Mouse (Mus musculus) limb, embryonic 13.5 days (tissue): ENCODE measurements around the gene Cntd1. TPM values are rescaled to one million over a fixed set of nuclear protein-coding genes. Genes with fewer than 3 reads are reported as not detected.

Experiments
- ATAC-seq: fragments of 200-750 bp; cut with Nextera tagmentation; 2 replicates; pipeline ENCODE4 v1.8.0; 2017; ENCODE audit warnings: low read depth, moderate number of reproducible peaks, moderate TSS enrichment; ENCODE audit not compliant: low FRiP score
- H3K27ac ChIP-seq: fragments of 300-500 bp; sonication (generic); 2 replicates; pipeline ENCODE4 v1.5.1; 2015; ENCODE audit warnings: inconsistent platforms, mild to moderate bottlenecking, moderate library complexity
- H3K27me3 ChIP-seq: fragments of 300-500 bp; sonication (generic); 2 replicates; pipeline ENCODE4 v1.6.1; 2015; ENCODE audit warnings: mild to moderate bottlenecking, inconsistent platforms
- H3K36me3 ChIP-seq: fragments of 300-500 bp; sonication (generic); 2 replicates; pipeline ENCODE4 v1.6.1; 2015; ENCODE audit warnings: inconsistent platforms, mild to moderate bottlenecking, moderate library complexity
- H3K4me1 ChIP-seq: fragments of 300-500 bp; sonication (generic); 2 replicates; pipeline ENCODE4 v1.6.1; 2015; ENCODE audit warnings: inconsistent platforms
- H3K4me2 ChIP-seq: fragments of 300-500 bp; sonication (generic); replicated peaks from 2 replicates; pipeline ENCODE4 v1.6.1; 2015; ENCODE audit warnings: inconsistent platforms, mild to moderate bottlenecking, moderate library complexity
- H3K4me3 ChIP-seq: fragments of 300-500 bp; sonication (generic); 2 replicates; pipeline ENCODE4 v1.5.1; 2015; ENCODE audit warnings: moderate library complexity, mild to moderate bottlenecking, inconsistent platforms
- H3K9ac ChIP-seq: fragments of 300-500 bp; sonication (generic); 2 replicates; pipeline ENCODE4 v1.6.1; 2015; ENCODE audit warnings: mild to moderate bottlenecking, inconsistent platforms
- H3K9me3 ChIP-seq: fragments of 300-500 bp; sonication (generic); 2 replicates; pipeline ENCODE4 v1.6.1; 2016; ENCODE audit warnings: inconsistent platforms
- WGBS: fragments of 180-500 bp; shearing (Covaris S2); methylation state at CpG from one replicate; pipeline ENCODE4 v1.1.7; 2015; 5-methylcytosine and 5-hydroxymethylcytosine counted together
- polyA plus RNA-seq: library from polyadenylated mRNA; unstranded; fragments of >200 nt; fragmentation: Nextera tagmentation; extraction: Ambion mirVana; gene quantifications from 2 replicates; pipeline ENCODE4 v1.2.1, GENCODE M21; 2015

The Cntd1 gene
- polyA plus RNA-seq, 1 experiment from 2014 or later, result 1.9 TPM

DNA sequence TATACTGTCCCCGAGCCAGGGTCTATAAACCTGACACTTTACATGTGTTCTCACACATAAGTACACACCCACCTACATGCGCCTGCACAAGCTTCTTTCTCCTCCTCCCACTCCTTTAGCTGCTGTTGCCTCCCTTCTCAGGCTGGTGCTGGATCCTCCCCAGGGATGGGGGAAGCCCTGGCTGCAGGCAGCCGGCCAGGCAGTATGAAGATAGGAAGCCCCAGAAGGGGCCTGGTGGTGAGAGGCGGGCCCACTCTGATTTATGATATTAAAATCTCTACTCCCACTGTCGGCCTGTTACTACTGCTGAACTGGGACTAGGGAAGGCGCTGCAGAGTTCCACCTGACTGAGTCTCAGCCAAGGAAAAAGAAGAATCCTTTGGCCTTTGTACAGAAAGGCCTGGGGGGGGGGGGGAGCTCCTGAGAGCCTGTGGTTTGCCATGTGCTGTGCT lies 19.5 kb upstream of the Cntd1 start:
- ATAC-seq, result no peak
- Histone ChIP-seq H3K9ac (peak overlapping the region; percentile 84; the same call in 1 of the 2 replicates), H3K27me3 (peaks cover 31% of the 10 kb centered on the region), H3K9me3 (no peaks in the 10 kb centered on the region), H3K36me3 (peaks cover 28% of the 10 kb centered on the region), H3K4me2 (peak overlapping the region; percentile 99), H3K4me3 (peak overlapping the region; percentile 62), H3K4me1 (peaks cover 57% of the 10 kb centered on the region), H3K27ac (peak overlapping the region; percentile 83)
- 27% methylated on average over 6 of the region's 6 CpGs for WGBS

DNA sequence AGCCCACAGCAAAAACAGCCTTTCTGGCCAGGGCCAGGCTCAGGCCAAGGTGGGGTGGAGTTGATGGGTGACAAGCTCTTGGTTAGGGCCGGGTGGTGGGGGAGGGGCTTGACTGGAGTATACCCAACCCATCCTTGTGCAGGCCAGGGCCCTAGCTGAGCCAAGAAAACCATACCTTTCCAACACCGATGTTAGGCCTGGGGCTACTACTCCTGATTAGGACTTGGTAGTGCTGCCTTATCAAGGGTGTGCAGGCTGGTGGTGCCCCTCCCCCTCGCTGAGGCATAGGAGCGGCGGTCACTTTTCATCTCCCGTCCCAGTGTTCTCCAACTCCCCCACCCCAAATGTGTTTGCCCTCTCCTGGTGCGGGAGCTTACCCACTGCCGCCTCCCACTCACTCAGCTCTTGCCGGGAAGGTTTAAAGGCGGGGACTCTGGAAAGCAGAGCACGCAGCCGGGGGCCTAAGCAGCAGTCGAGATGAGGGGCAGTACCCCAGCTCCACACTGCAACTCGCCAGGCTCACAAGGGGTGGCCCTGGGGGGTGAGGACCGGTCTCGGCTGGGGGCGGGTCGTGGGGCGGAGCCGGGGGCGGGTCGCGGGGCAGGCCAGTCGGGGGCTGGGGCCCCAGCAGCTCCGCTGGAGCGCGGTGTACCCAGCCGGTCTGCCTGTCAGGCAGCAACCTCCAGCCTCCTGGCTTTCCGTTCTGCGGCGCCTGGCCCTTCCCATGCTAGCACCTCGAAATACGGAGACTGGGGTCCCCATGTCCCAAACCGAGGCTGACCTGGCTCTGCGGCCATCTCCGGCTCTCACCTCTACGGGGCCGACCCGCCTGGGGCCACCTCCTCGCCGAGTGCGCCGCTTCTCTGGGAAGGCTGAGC lies 18.6 kb upstream of the Cntd1 start, which contains the start of gene Wnk4:
Wnk4 (plus strand) TSS at position 620 of the 878 bp plus-strand sequence.
- Histone ChIP-seq H3K4me2 (peak within 1 kb of the TSS; percentile 99), H3K9me3 (no peaks in the 10 kb centered on the region), H3K27me3 (peaks cover 39% of the 10 kb centered on the region), H3K36me3 (peaks cover 28% of the 10 kb centered on the region), H3K4me1 (peaks cover 58% of the 10 kb centered on the region), H3K9ac (peak within 1 kb of the TSS; percentile 84), H3K4me3 (peak within 1 kb of the TSS; percentile 62), H3K27ac (peak within 1 kb of the TSS; percentile 83)
- WGBS, result under 1% methylated on average over 41 of the region's 43 CpGs
- peak; percentile 88 for ATAC-seq

DNA sequence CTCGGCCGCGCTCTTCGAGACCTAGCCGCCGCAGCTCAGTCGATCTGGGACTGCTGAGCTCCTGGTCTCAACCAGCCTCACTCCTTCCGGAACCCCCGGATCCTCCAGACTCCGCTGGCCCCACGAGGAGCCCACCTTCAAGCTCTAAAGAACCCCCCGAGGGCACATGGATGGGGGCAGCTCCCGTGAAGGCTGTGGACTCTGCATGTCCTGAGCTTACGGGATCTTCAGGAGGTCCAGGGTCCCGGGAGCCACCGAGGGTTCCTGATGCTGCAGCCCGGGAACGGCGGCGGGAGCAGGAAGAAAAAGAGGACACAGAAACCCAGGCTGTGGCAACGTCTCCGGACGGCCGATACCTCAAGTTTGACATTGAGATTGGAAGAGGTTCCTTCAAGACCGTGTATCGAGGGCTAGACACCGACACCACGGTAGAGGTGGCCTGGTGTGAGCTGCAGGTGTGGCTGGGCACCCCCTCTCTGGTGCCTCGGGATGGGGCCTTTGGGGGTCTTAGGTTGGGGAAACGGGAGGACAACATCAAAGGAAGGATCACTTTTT lies 17.9 kb upstream of the Cntd1 start:
- H3K4me1 ChIP-seq, result peaks cover 61% of the 10 kb centered on the region
- H3K4me2 ChIP-seq, result peak overlapping the region; percentile 99
- H3K9me3 ChIP-seq, result no peaks in the 10 kb centered on the region
- under 1% methylated on average over 30 of the region's 30 CpGs for WGBS
- peak overlapping the region; percentile 84 for H3K9ac ChIP-seq
- peak overlapping the region; percentile 62 for H3K4me3 ChIP-seq
- ATAC-seq, result no peak; the same call in 1 of the 2 replicates
- peaks cover 27% of the 10 kb centered on the region for H3K36me3 ChIP-seq
- H3K27me3 ChIP-seq, result peaks cover 46% of the 10 kb centered on the region
- peak overlapping the region; percentile 83; the same call in 1 of the 2 replicates for H3K27ac ChIP-seq

DNA sequence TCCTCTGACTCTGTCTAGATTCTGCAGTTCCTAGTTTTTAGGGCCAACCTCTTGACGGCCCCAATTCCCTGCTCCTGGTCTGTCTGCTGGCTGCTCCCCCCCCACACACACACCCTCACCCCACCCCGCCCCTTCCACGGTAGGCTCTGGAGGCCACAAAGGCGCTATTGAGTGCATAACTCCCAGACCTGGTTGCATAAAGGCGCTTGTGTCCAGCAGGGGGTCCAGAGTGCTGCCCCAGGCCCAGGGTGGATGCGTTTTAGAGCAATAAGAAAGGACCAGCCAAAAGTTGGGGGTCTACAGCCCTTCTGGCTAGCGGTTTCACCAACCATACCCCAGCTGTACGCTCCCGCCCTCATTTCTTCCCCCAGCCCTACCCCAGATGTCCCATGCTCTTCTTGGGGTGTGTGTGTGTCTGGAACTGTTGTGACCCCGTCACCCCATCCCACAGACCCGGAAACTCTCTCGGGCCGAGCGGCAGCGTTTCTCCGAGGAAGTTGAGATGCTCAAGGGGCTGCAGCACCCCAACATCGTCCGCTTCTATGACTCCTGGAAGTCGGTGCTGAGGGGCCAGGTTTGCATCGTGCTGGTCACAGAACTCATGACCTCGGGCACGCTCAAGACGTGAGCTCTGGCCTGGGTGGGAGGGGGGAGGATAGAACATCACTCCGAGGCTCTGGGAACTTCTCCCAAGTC lies 16.4 kb upstream of the Cntd1 start:
- H3K4me3 ChIP-seq, result peak overlapping the region; percentile 62
- H3K9me3 ChIP-seq, result no peaks in the 10 kb centered on the region
- H3K36me3 ChIP-seq, result peaks cover 19% of the 10 kb centered on the region
- no peak overlapping the region for H3K27ac ChIP-seq
- peaks cover 61% of the 10 kb centered on the region for H3K4me1 ChIP-seq
- no peak for ATAC-seq
- 2% methylated on average over 23 of the region's 24 CpGs for WGBS
- H3K27me3 ChIP-seq, result peaks cover 60% of the 10 kb centered on the region
- H3K4me2 ChIP-seq, result peak overlapping the region; percentile 99
- peak overlapping the region; percentile 51; the same call in 1 of the 2 replicates for H3K9ac ChIP-seq

DNA sequence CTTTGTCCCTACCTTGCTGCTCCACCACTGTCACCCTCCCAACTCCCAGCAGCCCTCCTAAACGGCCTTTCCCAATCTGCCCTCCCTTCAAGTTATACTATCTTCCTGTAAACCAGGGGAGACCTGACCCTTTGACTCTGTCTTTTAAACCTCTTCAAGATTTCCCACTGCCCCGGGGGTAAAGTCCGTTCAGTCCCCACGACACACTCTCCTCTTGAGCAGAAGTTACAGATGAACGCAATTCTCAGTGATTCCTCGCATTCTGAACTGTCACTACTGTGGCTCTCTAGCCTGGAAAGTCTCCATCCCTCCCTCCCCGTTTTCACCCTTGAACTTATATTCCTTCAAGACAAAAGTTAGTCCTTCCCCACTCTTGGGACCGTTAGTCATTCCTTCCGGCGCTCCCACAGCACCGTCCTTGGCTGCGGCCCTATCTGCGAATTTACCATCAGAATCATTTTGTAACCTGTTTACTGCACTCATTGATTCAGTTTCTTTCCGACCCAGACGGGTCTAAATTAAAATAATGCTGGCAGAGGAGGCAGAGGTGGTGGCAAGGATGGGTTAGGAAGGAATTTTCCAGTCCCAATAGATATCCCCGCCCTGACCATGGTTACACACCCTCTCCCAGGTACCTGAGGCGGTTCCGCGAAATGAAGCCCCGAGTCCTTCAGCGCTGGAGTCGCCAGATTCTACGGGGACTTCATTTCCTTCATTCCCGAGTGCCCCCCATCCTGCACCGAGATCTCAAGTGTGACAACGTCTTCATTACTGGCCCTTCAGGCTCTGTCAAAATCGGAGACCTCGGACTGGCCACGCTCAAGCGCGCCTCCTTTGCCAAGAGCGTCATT lies 15.4 kb upstream of the Cntd1 start:
- no peak for ATAC-seq
- peaks cover 66% of the 10 kb centered on the region for H3K27me3 ChIP-seq
- H3K9me3 ChIP-seq, result no peaks in the 10 kb centered on the region
- H3K4me1 ChIP-seq, result peaks cover 57% of the 10 kb centered on the region
- H3K4me3 ChIP-seq, result peak overlapping the region; percentile 62
- peaks cover 10% of the 10 kb centered on the region for H3K36me3 ChIP-seq
- no peak overlapping the region for H3K9ac ChIP-seq
- H3K27ac ChIP-seq, result no peak overlapping the region
- 5% methylated on average over 32 of the region's 32 CpGs for WGBS
- H3K4me2 ChIP-seq, result peak overlapping the region; percentile 99

DNA sequence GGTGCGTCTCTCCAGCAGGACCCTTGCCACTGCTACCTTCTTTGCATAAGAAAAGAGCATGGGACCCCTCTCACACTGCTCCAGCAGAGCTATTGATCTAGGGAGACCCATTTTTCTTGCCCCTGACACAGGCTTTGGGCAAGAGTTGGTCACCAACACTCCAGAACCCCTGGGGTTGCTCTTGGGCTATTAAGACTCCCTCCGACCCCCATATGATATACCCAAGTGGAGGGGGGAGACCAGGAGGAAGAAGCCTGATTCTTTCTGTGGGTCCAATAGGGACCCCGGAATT lies 14.9 kb upstream of the Cntd1 start:
- ATAC-seq, result no peak
- H3K27me3 ChIP-seq, result peaks cover 72% of the 10 kb centered on the region
- 0 out of 2 replicates have a peak overlapping the region, but pooled peaks have one; percentile 4 for H3K4me2 ChIP-seq
- peaks cover 4% of the 10 kb centered on the region; the same call in 1 of the 2 replicates for H3K36me3 ChIP-seq
- WGBS, result 8% methylated on average over 3 of the region's 3 CpGs
- H3K4me1 ChIP-seq, result peaks cover 52% of the 10 kb centered on the region
- H3K9ac ChIP-seq, result no peak overlapping the region
- H3K4me3 ChIP-seq, result 0 out of 2 replicates have a peak overlapping the region, but pooled peaks have one; percentile 5
- H3K27ac ChIP-seq, result no peak overlapping the region
- no peaks in the 10 kb centered on the region for H3K9me3 ChIP-seq

DNA sequence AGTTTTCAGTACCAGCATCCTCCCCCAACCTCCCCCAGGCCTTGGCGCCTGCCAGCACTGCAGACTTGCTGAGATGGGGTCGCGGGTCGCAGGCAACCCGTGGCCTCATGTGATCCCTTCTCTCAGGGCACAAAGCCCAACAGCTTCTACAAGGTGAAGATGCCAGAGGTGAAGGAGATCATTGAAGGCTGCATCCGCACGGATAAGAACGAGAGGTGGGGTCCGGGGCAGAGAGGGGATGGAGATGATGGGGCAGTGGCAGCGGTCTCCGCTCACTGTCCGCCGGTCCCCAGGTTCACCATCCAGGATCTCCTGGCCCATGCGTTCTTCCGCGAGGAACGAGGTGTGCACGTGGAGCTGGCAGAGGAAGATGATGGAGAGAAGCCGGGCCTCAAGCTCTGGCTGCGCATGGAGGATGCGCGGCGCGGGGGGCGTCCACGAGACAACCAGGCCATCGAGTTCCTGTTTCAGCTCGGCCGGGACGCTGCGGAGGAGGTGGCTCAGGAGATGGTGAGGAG lies 13.8 kb upstream of the Cntd1 start:
- ATAC-seq, result no peak
- Histone ChIP-seq H3K36me3 (no peaks in the 10 kb centered on the region), H3K4me1 (peaks cover 41% of the 10 kb centered on the region), H3K9ac (peak overlapping the region; percentile 46), H3K9me3 (no peaks in the 10 kb centered on the region), H3K4me3 (peak overlapping the region; percentile 38), H3K4me2 (peak overlapping the region; percentile 60), H3K27ac (no peak overlapping the region), H3K27me3 (peaks cover 82% of the 10 kb centered on the region)
- 3% methylated on average over 31 of the region's 31 CpGs for WGBS

DNA sequence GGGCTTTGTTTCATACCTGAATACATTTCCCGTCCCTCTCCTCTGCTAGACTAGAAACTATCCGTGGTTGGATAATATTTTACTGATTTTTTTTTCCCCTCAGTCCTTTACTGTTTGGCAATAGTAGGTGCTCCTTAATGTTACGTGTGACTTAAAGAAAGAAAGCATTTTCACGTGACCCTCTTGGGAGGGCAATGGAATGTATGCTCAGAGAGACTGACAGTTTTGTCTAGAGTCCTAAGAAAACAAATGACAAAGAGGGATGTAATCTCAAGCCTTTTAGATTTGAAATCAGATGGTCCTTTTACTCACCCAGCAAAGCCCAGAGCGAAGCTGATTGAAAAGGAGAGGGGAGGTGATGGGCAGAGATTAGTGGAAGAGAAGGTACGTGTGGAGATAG lies 12.9 kb upstream of the Cntd1 start:
- 29% methylated on average over 6 of the region's 6 CpGs for WGBS
- Histone ChIP-seq H3K4me1 (peaks cover 35% of the 10 kb centered on the region), H3K27ac (no peak overlapping the region), H3K4me2 (peak overlapping the region; percentile 60), H3K27me3 (peaks cover 88% of the 10 kb centered on the region), H3K9me3 (no peaks in the 10 kb centered on the region), H3K9ac (no peak overlapping the region), H3K4me3 (no peak overlapping the region), H3K36me3 (no peaks in the 10 kb centered on the region)
- ATAC-seq, result no peak

DNA sequence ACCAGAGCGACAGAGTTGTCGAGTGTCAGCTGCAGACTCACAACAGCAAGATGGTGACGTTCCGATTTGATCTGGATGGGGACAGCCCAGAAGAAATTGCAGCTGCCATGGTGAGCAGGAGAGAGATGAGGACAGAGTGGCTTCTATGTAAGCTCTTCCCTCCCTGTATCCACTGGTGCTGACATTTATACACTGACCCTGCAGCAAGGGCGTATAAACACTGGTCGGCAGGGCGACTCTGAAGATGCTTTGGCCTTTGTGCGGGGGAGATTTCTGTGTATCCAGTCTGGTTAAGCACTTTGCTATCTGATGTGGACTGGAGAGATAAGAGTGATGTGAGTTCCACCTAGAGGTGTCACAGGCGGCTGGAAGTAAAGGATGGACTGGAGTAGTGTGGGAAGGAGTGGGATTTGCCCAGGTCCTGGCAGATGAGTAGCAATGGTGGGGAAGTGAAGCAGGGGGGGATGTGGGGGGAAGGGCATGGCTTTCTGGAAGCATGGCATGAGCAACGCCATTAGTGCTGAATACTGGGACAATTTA lies 9.2 kb upstream of the Cntd1 start:
- Histone ChIP-seq H3K9ac (peak overlapping the region; percentile 10; the same call in 1 of the 2 replicates), H3K4me2 (no peak overlapping the region), H3K36me3 (no peaks in the 10 kb centered on the region; the same call in 1 of the 2 replicates), H3K27ac (no peak overlapping the region), H3K27me3 (peaks cover 56% of the 10 kb centered on the region), H3K4me1 (peaks cover 8% of the 10 kb centered on the region), H3K4me3 (no peak overlapping the region), H3K9me3 (no peaks in the 10 kb centered on the region)
- no peak for ATAC-seq
- 11% methylated on average over 10 of the region's 10 CpGs for WGBS

DNA sequence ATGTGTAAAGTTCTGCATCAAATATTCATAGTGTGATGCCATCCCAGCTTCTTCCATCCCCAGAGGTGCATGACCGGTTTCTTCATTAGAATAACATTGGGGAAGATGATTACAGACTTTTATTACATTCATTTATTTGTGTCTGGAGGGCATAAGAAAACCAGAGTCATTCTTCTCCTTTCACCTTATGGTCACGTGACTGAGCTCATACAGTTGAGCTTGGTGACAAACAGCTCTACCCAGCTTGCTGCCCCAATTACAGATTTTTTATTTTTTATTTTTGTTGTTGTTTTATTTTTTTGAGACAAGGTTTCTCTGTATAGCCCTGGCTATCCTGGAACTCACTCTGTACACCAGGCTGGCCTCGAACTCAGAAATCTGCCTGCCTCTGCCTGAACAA lies 6.4 kb upstream of the Cntd1 start:
- H3K4me1 ChIP-seq, result peaks cover 13% of the 10 kb centered on the region
- 78% methylated on average over 3 of the region's 3 CpGs for WGBS
- H3K36me3 ChIP-seq, result peaks cover 14% of the 10 kb centered on the region
- H3K4me3 ChIP-seq, result no peak overlapping the region
- H3K27ac ChIP-seq, result no peak overlapping the region
- no peak overlapping the region for H3K9ac ChIP-seq
- peaks cover 41% of the 10 kb centered on the region for H3K27me3 ChIP-seq
- ATAC-seq, result no peak
- no peak overlapping the region for H3K4me2 ChIP-seq
- no peaks in the 10 kb centered on the region for H3K9me3 ChIP-seq

DNA sequence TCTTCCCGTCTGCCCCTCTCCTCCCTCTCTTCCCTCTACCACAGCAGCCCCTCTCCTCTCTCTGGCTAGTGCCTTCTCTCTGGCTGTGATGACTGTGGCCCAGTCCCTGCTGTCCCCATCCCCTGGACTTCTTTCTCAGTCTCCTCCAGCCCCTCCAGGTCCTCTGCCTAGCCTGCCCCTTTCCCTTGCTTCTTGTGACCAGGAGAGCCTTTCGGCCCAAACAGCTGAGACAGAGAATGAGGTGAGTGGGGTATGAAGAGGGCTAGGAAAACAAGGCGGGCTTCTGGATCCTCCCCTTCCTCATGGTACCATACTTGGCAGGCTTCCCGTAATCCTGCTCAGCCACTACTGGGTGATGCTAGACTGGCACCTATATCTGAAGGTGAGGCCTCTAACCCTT lies 3.5 kb upstream of the Cntd1 start:
- Histone ChIP-seq H3K4me3 (no peak overlapping the region), H3K9ac (no peak overlapping the region; the same call in 1 of the 2 replicates), H3K27ac (no peak overlapping the region), H3K9me3 (no peaks in the 10 kb centered on the region), H3K27me3 (peaks cover 19% of the 10 kb centered on the region; the same call in 1 of the 2 replicates), H3K4me1 (peaks cover 27% of the 10 kb centered on the region), H3K4me2 (no peak overlapping the region), H3K36me3 (peaks cover 14% of the 10 kb centered on the region)
- WGBS, result 65% methylated on average over 4 of the region's 4 CpGs
- ATAC-seq, result no peak
